Mouse (Mus musculus): Measurements from ENCODE around the gene Ldlrad3. TPM values are rescaled to one million over a fixed set of nuclear protein-coding genes. Genes with fewer than 3 reads are reported as not detected.

The Ldlrad3 gene
- polyA plus RNA-seq, 1 experiment from 2014 or later = 35.9 TPM

DNA sequence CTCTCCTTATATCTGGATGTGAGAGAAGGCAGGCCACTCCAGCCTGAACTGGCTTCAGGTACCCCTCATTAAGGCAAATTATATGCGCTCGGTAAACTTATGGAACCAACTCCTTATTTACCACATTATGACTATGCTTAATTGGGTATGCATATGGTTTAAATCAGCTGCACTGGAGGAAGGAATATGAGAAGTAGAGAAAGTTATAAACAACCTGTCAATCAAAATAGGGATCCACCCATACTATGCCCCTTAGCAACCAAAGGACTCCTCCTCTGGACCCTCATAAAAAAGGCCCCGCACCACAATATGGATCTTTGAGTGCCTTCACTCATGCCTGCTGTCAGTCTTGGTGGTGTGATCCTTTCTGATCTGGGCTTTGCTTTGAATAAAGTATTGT, 165.6 kb downstream of the Ldlrad3 start:
- Histone ChIP-seq H3K9me3 (replicated peaks) (no peaks in the 10 kb centered on the region), H3K4me1 (peaks cover 58% of the 10 kb centered on the region), H3K4me2 (no peak overlapping the region), H3K4me3 (no peak overlapping the region), H3K9ac (no peak overlapping the region), H3K27me3 (no peaks in the 10 kb centered on the region), H3K36me3 (ENCODE audit: poor library complexity, severe bottlenecking) (no peaks in the 10 kb centered on the region), H3K27ac (peak overlapping the region; percentile 52; the same call in 1 of the 2 replicates)
- ATAC-seq = no peak; the same call in 1 of the 2 replicates
- 88% methylated on average over 3 of the region's 3 CpGs for WGBS

DNA sequence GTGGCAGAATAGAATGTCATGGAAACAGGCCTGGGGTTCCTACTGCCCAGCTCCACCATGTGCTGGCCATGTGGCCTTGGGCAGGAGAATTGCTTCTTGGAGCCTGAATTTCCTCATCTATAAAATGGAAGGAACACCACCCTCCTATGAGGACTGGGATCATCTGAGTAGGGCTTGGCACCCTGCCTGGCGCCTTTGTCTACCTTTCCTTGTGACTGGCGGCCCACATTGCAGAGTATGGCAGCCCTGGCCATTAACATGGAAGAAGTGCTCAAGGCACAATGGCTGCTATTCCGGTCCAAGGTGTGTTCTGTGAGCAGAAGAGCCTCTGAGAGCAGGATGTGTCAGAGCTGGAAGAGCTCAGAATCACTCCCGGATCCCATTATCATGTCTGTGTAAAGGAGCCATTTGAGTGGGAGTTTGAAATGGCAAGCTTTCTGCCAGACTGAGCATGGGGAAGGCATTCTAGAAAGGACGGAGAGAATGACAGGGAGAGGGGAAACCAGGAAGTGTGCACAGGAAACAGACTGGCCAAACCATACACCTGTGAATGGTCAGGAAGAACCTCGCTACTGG, 171.6 kb downstream of the Ldlrad3 start:
- H3K4me1 ChIP-seq = peaks cover 25% of the 10 kb centered on the region
- H3K9ac ChIP-seq = 0 out of 2 replicates have a peak overlapping the region, but pooled peaks have one; percentile 9
- H3K4me3 ChIP-seq = no peak overlapping the region
- H3K36me3 ChIP-seq (ENCODE audit: poor library complexity, severe bottlenecking) = no peaks in the 10 kb centered on the region
- H3K27ac ChIP-seq = peak overlapping the region; percentile 31; the same call in 1 of the 2 replicates
- no peak overlapping the region for H3K4me2 ChIP-seq
- H3K27me3 ChIP-seq = no peaks in the 10 kb centered on the region
- ATAC-seq = 0 out of 2 replicates have a peak, but pooled peaks have one; percentile 52
- WGBS = 74% methylated on average over 6 of the region's 6 CpGs
- no peaks in the 10 kb centered on the region for H3K9me3 ChIP-seq (replicated peaks)

DNA sequence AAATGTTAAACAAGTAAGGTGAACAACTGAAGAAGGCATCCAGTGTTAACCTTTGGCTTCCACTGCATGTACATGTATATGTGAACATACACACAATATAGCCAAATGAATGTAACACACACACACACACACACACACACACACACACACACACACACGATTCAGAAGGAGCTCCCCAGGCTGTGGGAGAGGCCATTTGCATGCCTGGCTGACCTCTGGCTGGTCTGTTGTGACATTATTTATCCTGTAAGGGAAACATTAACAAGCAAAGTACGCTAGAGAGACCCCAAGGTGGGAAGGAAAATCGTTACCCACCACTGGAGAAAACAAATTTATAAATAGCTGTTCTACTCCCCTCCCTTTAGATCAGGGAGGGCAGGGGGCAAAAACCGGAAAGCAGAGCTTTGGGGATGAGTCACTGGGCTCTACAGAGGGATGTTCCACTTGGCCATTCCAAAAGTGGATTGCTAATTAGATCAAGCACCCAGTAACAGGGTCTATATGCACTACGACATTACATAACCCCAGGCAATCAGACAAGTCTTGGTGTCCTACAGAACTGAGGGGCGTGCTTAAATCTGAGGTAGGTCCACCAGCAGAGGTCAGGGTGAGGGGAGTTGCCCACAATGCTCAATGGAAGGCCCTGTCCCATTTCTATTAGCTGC, 174.7 kb downstream of the Ldlrad3 start:
- 54% methylated on average over 6 of the region's 6 CpGs for WGBS
- no peak for ATAC-seq
- no peak overlapping the region for H3K27ac ChIP-seq

DNA sequence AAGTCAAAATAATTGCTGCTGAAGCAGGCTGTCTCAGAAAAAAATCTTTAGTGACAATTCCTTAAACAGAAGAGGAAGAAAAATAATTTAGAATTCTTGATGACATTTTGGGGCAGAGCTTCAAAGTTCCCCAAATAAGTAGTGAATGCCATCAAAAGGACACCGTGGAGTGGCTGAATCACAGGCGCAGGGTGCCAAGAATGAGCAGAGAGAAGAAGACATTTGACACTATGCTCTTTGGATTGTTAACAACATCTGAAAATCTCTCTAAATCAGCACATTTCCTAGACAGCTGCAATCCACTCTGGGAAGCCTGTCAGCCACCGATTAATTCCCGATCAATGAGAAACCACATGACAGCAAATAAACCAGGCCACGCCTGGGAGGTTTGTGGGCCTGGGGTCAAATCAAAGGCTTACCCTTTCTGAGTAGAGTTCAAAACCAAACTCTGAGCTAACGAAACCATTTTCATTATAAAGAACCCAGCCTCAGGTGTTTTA, 176.4 kb downstream of the Ldlrad3 start:
- Histone ChIP-seq H3K4me3 (no peak overlapping the region), H3K4me2 (no peak overlapping the region), H3K27ac (no peak overlapping the region), H3K36me3 (ENCODE audit: poor library complexity, severe bottlenecking) (no peaks in the 10 kb centered on the region), H3K27me3 (no peaks in the 10 kb centered on the region), H3K9me3 (replicated peaks) (no peaks in the 10 kb centered on the region), H3K4me1 (peaks cover 61% of the 10 kb centered on the region), H3K9ac (no peak overlapping the region)
- ATAC-seq = no peak
- WGBS = 80% methylated on average over 6 of the region's 6 CpGs

More for the DNA sequence above, 174.7 kb downstream of the Ldlrad3 start:
- H3K9me3 ChIP-seq (replicated peaks) = no peaks in the 10 kb centered on the region
- H3K36me3 ChIP-seq (ENCODE audit: poor library complexity, severe bottlenecking) = no peaks in the 10 kb centered on the region
- H3K4me1 ChIP-seq = peaks cover 56% of the 10 kb centered on the region
- H3K4me2 ChIP-seq = no peak overlapping the region
- H3K4me3 ChIP-seq = no peak overlapping the region
- no peaks in the 10 kb centered on the region for H3K27me3 ChIP-seq
- no peak overlapping the region for H3K9ac ChIP-seq

DNA sequence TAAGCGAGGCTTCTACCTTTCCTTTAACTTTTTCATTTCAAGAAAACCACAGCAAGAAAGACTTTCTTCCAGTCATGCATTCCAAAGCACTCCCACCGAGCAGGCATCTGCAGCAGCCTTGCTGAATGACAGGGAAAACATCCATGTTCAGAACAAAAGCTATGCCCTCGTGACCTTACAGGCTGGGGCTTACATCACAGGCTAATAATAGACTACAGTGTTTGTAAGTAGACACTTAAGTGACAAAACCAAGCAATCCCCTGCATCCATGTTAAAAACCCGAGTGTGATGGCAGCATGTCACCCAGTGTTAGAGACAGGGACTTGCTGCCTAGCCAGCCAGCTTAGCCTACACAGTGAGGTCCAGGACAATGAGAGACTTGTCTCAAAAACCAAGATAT, 180.0 kb downstream of the Ldlrad3 start:
- H3K36me3 ChIP-seq (ENCODE audit: poor library complexity, severe bottlenecking) = no peaks in the 10 kb centered on the region
- no peak overlapping the region for H3K4me3 ChIP-seq
- H3K27ac ChIP-seq = peak overlapping the region; percentile 98
- peak; percentile 8; the same call in 1 of the 2 replicates for ATAC-seq
- H3K9me3 ChIP-seq (replicated peaks) = no peaks in the 10 kb centered on the region
- H3K4me1 ChIP-seq = peaks cover 84% of the 10 kb centered on the region
- H3K27me3 ChIP-seq = no peaks in the 10 kb centered on the region
- peak overlapping the region; percentile 38; the same call in 1 of the 2 replicates for H3K9ac ChIP-seq
- 2% methylated on average over 4 of the region's 4 CpGs for WGBS
- H3K4me2 ChIP-seq = peak overlapping the region; percentile 30

DNA sequence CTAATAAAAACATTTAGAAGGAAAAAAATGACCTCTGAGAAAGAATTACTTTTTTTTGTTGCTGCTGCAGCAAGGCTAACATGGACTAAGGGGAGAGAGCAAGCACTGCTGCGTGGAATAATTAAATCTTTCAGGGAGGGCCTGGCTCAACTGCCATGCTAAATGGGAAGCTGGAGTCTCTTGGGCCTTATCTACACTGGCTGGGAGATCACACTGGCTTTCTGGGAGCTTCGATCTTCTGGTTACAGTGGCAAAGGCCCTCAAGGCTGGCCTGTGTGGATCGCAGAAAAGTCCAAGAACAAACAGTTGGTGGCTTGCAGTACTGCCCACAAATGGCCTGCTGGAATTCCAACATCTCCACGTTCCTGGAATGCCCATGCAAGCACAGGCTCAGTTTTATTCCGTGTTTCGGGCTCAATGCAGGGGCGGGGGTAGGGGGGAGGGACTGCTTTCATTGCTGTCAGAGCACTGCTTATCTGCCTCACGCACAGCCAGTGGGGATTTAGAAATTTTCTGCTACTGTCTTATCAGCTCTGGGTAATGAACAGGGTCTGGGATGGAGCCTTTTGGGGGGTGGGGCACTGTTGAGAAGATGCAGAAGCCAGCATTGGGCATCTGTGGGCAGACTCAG, 180.7 kb downstream of the Ldlrad3 start:
- Histone ChIP-seq H3K4me1 (peaks cover 88% of the 10 kb centered on the region), H3K36me3 (ENCODE audit: poor library complexity, severe bottlenecking) (no peaks in the 10 kb centered on the region), H3K4me3 (no peak overlapping the region), H3K27me3 (no peaks in the 10 kb centered on the region), H3K27ac (peak overlapping the region; percentile 98), H3K9me3 (replicated peaks) (no peaks in the 10 kb centered on the region), H3K4me2 (peak overlapping the region; percentile 30), H3K9ac (peak overlapping the region; percentile 38)
- ATAC-seq = no peak
- 26% methylated on average over 8 of the region's 8 CpGs for WGBS

DNA sequence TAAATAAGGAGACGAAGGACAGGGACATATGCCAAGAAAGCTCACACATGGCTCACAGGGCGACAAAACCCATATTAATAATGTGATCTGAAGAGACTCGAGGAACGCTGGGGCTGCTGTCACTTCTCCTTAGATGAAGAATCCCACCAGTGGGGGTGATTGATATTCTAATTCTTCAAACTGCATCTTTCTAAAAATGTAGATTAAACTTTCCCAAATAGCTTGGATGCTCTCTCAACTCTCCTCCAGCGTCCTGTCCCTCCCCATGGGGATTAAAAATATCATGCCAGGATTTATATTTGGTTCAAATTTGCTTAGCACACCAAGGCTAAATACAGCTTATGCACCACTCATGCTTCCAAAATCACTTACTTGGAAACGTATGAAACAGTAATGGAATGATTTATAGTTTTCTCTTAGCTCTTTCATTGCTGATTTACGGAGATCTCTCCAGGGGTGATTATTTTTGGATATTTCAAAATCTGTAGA, 182.4 kb downstream of the Ldlrad3 start:
- H3K27ac ChIP-seq = peak overlapping the region; percentile 98
- no peak for ATAC-seq
- WGBS = 28% methylated on average over 7 of the region's 7 CpGs
- H3K4me2 ChIP-seq = peak overlapping the region; percentile 52
- no peaks in the 10 kb centered on the region for H3K36me3 ChIP-seq (ENCODE audit: poor library complexity, severe bottlenecking)
- no peaks in the 10 kb centered on the region for H3K9me3 ChIP-seq (replicated peaks)
- no peaks in the 10 kb centered on the region for H3K27me3 ChIP-seq
- no peak overlapping the region for H3K4me3 ChIP-seq
- H3K4me1 ChIP-seq = peaks cover 97% of the 10 kb centered on the region
- no peak overlapping the region for H3K9ac ChIP-seq

DNA sequence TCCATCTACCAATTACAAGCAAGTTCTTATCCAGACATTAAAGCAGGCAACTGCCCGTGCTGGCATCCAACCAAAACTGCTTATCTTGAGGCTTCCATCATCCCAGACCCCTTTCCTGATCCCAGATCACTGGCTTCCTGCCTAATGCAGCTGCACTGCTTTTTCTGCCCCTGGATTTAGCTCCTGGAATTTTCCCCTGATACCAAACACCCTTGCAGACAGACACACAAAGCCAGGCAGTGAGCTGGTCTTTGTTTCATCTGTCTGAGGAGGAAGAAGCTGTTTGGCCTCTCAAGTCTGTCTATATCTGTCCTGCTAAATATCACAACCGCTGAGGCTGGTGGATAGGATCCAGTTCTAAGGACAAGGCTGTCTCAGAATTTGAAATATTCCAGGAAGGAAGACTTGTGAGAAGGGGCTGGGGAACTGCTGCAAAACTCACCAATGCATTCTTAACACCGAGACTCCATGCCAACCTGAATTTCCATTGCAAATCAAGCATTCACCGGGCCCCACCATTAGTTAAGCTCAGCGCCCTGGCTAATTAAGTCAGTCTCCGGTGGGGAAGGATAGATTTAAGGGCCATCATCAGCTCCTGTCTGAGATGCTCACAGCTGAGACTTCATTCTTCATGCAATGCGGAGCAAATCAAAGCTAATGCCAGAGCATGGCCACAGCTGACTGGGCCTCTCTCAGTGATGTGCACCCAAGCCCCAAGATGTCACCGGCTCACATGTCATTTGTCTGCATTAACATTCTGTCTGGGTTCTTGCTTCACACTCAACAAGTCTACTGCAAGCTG, 183.0 kb downstream of the Ldlrad3 start:
- peak; percentile 74 for ATAC-seq
- Histone ChIP-seq H3K4me1 (peaks cover 97% of the 10 kb centered on the region), H3K4me2 (peak overlapping the region; percentile 52), H3K9me3 (replicated peaks) (no peaks in the 10 kb centered on the region), H3K27ac (peak overlapping the region; percentile 98), H3K36me3 (ENCODE audit: poor library complexity, severe bottlenecking) (no peaks in the 10 kb centered on the region), H3K27me3 (no peaks in the 10 kb centered on the region), H3K4me3 (no peak overlapping the region), H3K9ac (peak overlapping the region; percentile 43)
- WGBS = 4% methylated on average over 8 of the region's 8 CpGs

DNA sequence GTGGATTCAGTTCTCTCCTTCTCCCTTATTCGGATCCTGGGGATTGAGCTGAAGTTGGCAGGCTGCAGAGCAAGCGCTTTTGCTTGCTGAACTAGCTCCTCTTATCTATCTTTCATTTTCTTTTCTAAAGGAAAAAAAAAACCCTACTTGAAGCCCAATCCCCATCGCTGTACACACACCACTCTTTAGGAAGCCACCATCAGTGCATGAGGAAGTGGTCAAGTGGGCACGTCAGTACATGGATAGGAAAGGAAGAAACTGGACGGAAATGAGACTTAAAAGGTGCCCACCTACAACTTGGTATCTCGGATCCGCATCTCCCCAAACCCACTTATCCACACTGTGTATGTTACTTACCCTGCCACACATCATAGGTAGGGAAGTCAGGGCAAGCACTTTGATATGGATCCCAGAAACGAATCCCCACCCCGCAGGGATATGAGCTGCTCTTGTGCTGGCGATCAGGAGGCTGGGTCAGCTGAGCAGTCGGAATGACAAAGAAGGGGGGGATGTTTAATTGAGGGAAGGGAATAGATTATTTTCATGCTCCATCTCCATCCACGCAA, 183.7 kb downstream of the Ldlrad3 start:
- Histone ChIP-seq H3K27ac (peak overlapping the region; percentile 98), H3K4me3 (peak overlapping the region; percentile 10), H3K9ac (peak overlapping the region; percentile 43)

DNA sequence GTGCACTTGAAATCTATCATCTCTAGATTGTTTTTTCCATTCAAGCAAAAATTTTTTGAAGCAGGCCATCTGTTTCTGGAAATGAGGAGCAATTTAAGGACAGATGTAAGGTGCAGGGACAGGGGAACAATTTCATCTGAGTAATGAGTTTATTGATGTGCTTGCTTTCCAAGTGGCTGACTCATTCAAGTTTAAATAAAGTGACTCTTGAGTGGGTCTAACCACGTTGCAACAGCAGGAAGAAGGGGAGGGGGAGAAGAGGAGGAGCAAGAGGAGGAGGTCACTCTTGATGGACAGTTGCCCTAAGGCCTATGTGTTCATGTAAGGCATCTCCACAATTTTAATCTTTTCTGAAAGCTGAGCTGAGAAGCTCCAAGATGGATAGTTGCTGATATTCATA, 184.5 kb downstream of the Ldlrad3 start:
- Histone ChIP-seq H3K27me3 (no peaks in the 10 kb centered on the region), H3K4me3 (no peak overlapping the region), H3K36me3 (ENCODE audit: poor library complexity, severe bottlenecking) (no peaks in the 10 kb centered on the region), H3K4me1 (peaks cover 97% of the 10 kb centered on the region), H3K27ac (peak overlapping the region; percentile 98), H3K4me2 (peak overlapping the region; percentile 52), H3K9me3 (replicated peaks) (no peaks in the 10 kb centered on the region), H3K9ac (peak overlapping the region; percentile 43)
- no peak for ATAC-seq
- 7% methylated on average over 1 of the region's 1 CpGs for WGBS

More for the DNA sequence above, 183.7 kb downstream of the Ldlrad3 start:
- Histone ChIP-seq H3K9me3 (replicated peaks) (no peaks in the 10 kb centered on the region), H3K4me2 (peak overlapping the region; percentile 52), H3K36me3 (ENCODE audit: poor library complexity, severe bottlenecking) (no peaks in the 10 kb centered on the region), H3K27me3 (no peaks in the 10 kb centered on the region), H3K4me1 (peaks cover 97% of the 10 kb centered on the region)
- 32% methylated on average over 12 of the region's 12 CpGs for WGBS
- no peak; the same call in none of the 2 replicates for ATAC-seq

DNA sequence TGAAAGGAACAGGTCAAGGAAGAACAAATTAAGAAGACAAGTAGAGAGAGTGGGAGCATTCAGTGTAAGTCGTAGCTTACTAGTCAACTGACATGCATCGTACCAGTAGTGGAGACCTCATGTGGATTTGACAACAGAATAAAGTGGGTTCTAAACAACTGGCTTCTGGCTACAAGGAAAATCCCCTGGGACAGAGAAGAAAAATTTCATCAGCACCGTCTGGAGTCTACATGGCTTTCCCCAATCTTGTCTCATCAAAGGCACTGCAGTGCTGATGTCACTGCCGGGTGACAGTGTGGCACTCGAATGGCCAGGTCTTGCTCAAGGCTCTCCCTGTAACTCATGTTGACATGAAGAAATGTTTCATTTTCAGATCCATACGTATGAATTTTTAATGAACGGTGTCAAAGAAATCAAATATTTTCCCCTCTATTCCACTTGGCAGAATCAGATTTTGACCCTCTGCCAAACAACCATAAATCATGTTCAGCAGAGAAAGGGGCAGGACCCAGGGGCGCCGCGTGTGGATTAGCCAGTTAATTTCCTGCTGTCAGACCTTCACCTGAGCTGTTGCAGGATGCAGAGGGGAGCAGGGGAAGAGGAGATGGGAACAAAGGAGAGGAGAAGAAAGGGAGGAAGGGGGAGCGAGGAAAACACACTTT, 187.1 kb downstream of the Ldlrad3 start:
- Histone ChIP-seq H3K27me3 (no peaks in the 10 kb centered on the region), H3K4me1 (peaks cover 76% of the 10 kb centered on the region), H3K4me3 (no peak overlapping the region), H3K9me3 (replicated peaks) (no peaks in the 10 kb centered on the region), H3K9ac (no peak overlapping the region), H3K36me3 (ENCODE audit: poor library complexity, severe bottlenecking) (no peaks in the 10 kb centered on the region), H3K4me2 (no peak overlapping the region), H3K27ac (0 out of 2 replicates have a peak overlapping the region, but pooled peaks have one; percentile 44)
- ATAC-seq = no peak
- 76% methylated on average over 11 of the region's 11 CpGs for WGBS
